Mouse (Mus musculus): ENCODE results near the gene Fscn3. TPM values are rescaled to one million over a fixed set of nuclear protein-coding genes. Genes with fewer than 3 reads are reported as not detected.

The Fscn3 gene
- total RNA-seq (2023): 0.71 TPM

DNA sequence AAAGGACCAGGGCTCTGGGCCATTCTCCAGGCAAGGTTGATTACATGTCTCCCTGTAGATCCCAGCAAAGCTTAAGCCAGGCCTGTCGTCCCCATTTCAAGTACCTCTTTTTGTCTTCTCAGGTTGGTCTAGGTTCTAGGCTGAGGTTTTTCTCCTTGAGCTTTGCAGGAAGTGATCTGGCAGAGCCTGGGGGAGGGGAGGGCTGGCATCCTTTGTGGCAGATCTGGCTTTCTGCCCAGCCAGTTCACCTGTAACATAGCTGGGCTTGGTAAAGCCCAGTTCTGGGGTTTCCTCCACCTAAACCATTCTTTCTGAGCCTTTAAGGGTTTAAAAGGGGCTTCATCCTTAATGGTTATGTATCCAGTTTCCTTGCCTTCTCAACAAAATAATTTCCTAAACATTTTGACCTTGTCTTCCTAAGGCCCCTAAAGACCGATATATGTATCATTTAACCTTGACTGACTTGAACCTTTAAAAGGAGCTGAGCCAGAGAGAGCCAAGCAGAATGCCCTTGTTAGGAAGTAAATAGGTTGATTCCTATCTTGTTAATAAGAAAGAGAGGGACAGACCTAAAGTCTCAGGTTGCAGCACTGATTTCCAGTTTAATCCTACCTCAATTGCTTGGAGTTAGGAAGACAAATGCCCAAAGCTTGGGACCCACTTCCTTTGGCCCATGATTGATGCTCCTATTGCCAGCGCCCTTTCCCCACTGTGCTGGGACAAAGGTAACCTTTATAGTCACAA, at the start of gene Fscn3:
Gene Fscn3, plus strand, starts transcription at position 694 of the 744 bp plus-strand sequence.

GRCm38 (mm10) chr6:28397681-28398203, 29.8 kb upstream of the Fscn3 start, which contains the start of gene Zfp800:
TSS of gene Zfp800 (minus strand) at chr6:28398005.

GRCm38 (mm10) chr6:28423313-28423712, 4.3 kb upstream of the Fscn3 start, which contains the start of gene Arf5:
TSS of gene Arf5 (plus strand) at chr6:28423560.

GRCm38 (mm10) chr6:28428290-28428689, 701 bp downstream of the Fscn3 start, which contains the start of gene Gcc1:
TSS of gene Gcc1 (minus strand) at chr6:28428390.

DNA sequence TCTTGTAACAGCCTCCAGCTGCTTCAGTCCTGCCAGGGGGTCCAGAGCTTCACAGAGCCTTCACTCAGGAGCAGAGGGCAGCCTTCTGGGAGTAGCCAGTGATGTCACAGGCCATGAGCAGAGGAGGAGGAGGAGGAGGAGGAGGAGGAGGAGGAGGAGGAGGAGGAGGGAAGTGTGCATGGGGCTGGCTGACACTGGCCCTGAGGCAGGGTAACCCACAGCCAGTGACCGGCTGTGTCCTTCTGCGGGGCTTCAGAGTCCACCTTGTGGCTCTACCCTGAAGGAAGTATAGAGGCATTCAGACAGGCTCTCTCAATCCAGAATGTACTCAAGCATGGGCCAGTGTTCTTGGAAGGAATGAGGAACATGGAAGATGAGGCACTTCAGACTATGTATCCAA, 21.7 kb downstream of the Fscn3 start, which contains the start of gene Pax4:
Gene Pax4, minus strand, starts transcription at position 101 of the 400 bp plus-strand sequence.

DNA sequence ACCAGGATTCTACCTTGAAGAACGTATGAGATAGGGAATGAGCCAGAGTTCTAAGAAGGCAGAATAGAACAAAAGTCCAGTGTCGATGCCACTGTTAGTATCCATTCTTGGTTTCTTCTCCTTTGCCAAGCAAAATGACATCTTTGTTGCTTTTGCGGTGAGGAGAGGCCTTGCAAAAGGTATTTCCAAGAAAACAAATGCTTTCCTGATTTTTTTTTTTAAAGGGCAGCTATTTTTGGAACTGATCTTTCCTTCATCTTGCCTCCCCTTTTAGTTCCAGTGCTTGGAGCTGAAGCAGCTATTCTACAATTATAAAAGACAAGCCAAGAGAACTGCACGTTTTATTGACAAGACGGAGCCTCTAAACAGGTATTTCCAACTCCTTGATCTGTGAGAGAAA, 47.2 kb downstream of the Fscn3 start, which contains the start of gene Snd1:
Gene Snd1, plus strand, starts transcription at position 301 of the 400 bp plus-strand sequence.

Other genes with a start within 250 kb of the Fscn3 start
- 46.5 TPM for gene Zfp800, start 29.8 kb upstream of the Fscn3 start, total RNA-seq (2023)
- gene Arf5, start 4.2 kb upstream of the Fscn3 start, total RNA-seq (2023): 179 TPM
- gene Gcc1, start 601 bp downstream of the Fscn3 start, total RNA-seq (2023): 23.7 TPM
- not detected for gene Pax4, start 21.6 kb downstream of the Fscn3 start, total RNA-seq (2023)
- gene Snd1, start 47.4 kb downstream of the Fscn3 start, total RNA-seq (2023): 120 TPM